Mouse (Mus musculus) hematopoietic multipotent progenitor cell, adult 10-12 weeks (in vitro differentiated cells): Measurements from ENCODE around the gene Arhgap4. TPM values are rescaled to one million over a fixed set of nuclear protein-coding genes. Genes with fewer than 3 reads are reported as not detected.

Source experiments
- polyA plus RNA-seq: library from polyadenylated mRNA; stranded (reverse); fragments of >175 nt; gene quantifications from 2 replicates; pipeline ENCODE4 v1.2.3, GENCODE M21; 2012; ENCODE audit warnings: low replicate concordance

Gene Arhgap4
- polyA plus RNA-seq, result 152 and 195 TPM in 2 replicates

DNA sequence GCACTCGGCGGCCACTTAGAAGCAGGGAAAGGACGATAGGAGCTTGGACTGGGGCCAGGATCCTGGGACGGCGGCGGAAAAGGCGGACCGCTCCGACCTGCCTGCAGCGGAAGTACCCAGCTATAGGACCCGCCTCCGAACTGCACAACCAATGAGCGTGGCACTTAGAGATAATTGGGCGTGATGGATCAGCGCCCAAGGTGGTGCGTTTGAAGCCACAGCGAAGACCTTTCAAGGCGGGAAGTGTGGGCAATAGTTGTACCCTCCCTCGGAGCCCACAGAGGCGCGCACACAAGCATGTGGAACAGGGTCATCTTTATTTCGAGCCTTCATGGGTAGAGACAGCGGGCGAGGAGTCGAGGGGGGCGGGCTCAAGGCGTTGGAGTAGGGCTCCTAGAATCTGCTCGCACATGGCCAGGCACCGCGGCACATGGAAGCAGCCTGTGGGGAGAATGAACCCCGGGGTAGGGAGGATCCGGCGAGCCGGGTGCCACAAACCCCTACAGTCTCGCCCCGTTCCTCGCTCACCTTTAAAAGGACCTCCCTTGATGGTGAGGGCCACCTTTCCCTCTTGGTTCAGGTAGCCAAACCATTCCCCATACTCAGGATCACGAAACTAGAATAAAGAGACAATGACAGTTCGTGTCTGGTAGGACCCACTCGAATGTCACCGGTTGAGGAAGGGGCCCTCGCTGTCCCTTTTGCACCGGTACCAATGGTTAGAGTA lies at the start of gene Arhgap4, which contains the start of gene Naa10:
Arhgap4 (minus strand) TSS at position 48 of the 727 bp plus-strand sequence.
Naa10 (minus strand) TSS at position 122 of the 727 bp plus-strand sequence.

DNA sequence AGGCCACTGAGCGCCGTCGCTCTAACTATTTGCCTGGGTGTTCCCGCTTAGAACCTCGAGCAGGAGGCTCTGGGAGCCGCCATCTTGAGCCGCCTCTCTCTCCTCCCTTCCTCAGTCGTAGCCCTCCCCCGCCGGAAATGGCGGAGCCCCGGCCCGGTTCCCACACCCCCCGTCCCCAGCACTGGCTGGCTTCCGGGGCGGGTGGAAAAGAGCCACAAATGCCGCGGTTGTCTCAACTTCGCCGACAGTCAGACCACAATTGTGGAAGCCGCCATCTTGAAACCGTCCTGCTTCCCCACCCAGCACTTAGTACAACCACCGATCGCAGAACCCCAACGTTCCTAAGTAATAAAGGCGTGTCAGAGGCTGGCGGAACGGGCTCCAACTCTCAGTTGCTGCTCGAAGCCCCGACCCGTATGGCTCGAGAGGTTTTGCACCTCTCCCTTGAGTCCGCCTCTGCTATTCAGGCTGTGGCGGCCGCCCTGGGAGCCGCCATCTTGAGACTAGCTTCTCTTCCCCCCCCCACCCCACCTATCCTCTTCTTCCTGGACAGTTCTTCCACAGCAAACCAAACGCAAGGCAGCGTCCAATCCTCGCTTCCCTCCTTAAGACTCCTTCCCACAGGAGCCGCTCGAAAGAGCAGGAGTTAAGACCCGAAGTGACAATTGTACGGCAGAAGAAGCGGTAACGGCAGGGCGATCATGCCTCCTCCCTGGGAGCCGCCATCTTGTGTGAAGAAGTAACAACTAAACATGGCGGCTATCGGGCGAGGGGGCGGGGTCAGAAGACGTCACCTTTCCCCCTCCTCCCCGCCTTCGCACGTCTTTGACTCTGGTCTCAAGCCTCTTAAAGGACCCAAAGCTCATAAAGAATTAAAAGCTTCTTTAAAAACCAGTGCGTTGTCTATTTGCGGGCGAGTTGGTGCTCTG lies 44.8 kb upstream of the Arhgap4 start, which contains the start of gene Hcfc1:
Hcfc1 (minus strand) TSS at position 110 of the 929 bp plus-strand sequence.

DNA sequence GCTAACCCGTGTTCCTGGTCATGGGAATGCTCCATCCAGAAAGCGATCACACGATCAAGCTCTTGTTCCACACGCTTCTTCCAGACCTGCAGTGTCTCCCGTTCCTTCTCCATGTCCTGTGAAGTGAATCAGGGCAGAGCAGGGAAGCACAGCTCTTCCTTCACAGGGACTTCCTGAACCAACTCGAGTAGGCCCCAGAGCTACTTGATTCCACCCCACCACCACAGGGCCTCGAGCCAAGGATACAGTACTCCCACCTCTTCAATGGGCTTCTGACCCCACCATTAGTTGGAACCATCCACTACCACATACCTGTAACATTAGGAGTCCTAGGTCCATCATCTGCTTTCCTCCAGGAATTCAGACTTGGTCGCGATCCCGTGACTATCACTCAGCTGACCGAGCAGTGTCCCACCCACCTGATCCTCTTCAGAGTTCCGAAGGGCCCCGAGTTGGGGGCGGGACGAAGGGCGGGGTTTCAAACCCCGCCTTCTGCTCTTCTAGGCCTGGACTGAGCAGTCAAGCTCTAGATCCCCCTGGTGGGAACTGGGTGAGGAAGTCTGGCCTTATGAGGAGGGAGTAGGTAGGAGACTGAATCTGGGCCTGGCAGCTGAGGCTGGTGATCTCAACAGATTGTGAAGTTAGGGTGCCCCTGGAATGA lies 8.9 kb upstream of the Arhgap4 start, which contains the start of gene Renbp:
Renbp (minus strand) TSS at position 449 of the 661 bp plus-strand sequence.

DNA sequence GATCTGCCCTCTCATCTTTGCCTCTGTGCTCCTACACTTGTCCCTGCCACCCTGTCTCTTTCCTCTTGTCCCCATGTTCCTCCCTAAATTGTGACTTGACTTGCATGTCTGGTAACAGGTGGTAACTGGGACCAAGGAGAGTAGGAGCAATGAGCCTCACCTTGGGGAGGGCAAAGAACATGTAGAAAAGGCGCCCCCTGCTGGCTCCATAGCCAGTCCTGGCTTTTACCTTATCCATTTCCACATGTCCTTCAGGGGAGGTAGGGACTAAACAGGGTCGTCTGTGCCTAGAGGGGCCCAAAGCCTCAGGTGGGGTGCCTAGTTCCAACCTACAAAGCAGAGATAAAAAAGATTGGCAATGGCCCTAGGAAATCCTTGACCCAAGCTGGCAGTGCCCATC lies 26.0 kb downstream of the Arhgap4 start, which contains the start of gene L1cam:
L1cam (minus strand) TSS at position 387 of the 400 bp plus-strand sequence.

DNA sequence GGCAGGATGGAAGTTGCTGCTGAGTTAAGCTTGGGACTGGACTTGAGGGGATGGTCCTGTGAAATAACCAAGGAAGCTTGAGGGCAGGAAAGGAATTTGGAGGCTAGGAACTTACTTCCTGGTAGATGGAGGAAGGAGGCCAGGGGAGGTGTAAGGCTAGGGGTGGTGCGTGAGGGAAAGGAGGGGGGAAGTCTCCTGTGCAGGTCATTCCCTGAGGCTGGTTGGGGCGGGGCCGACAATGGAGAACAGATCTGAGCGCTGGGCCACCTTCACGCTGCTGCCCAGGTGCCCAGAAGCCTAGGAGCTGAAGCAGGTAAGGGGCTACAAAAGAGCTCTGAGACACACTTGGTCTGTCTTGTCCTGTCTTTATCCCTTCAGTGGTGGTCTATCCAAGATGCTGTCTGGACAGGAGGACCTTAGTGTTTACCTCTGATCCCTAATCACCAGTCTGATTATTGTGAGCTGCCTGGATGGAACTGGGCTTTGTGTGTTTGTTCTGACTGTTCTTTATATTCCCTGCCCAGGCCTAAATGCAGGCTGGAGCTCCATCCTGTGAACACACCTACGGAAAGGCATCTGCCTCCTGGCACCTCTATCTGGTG lies 30.0 kb downstream of the Arhgap4 start, which contains the start of gene Avpr2:
Avpr2 (plus strand) TSS at position 552 of the 602 bp plus-strand sequence.

Other genes starting within 250 kb of the Arhgap4 start
- gene Slc6a8, start 248.7 kb downstream of the Arhgap4 start, polyA plus RNA-seq, result 0.40 and 0.71 TPM in 2 replicates
- gene Bcap31, start 205.7 kb downstream of the Arhgap4 start, polyA plus RNA-seq, result 12.8 and 19.7 TPM in 2 replicates
- gene Abcd1, start 205.3 kb downstream of the Arhgap4 start, polyA plus RNA-seq, result 78.1 and 81.6 TPM in 2 replicates
- gene Plxnb3, start 164.8 kb downstream of the Arhgap4 start, polyA plus RNA-seq, result 0.70 and 1.0 TPM in 2 replicates
- 27.3 and 83.3 TPM in 2 replicates for gene Srpk3, start 147.5 kb downstream of the Arhgap4 start, polyA plus RNA-seq
- gene Idh3g, start 135.0 kb downstream of the Arhgap4 start, polyA plus RNA-seq, result 32.4 and 36.2 TPM in 2 replicates
- gene Ssr4, start 134.8 kb downstream of the Arhgap4 start, polyA plus RNA-seq, result 27.6 and 38.0 TPM in 2 replicates
- 3.1 and 12.5 TPM in 2 replicates for gene Pdzd4, start 96.9 kb downstream of the Arhgap4 start, polyA plus RNA-seq
- gene Avpr2, start 29.8 kb downstream of the Arhgap4 start, polyA plus RNA-seq, result 0.18 TPM in 1 of 2 replicates, not detected in the other
- gene L1cam, start 25.8 kb downstream of the Arhgap4 start, polyA plus RNA-seq, result 11.5 and 12.7 TPM in 2 replicates
- gene Naa10, start 74 bp upstream of the Arhgap4 start, polyA plus RNA-seq, result 25.9 and 90.4 TPM in 2 replicates
- 6.6 and 57.7 TPM in 2 replicates for gene Renbp, start 9.0 kb upstream of the Arhgap4 start, polyA plus RNA-seq
- gene Hcfc1, start 44.5 kb upstream of the Arhgap4 start, polyA plus RNA-seq, result 126 and 142 TPM in 2 replicates
- gene Irak1, start 102.0 kb upstream of the Arhgap4 start, polyA plus RNA-seq, result 398 and 639 TPM in 2 replicates
- not detected in 2 replicates for gene Opn1mw, start 205.6 kb upstream of the Arhgap4 start, polyA plus RNA-seq
- gene Mecp2, start 213.5 kb upstream of the Arhgap4 start, polyA plus RNA-seq, result 49.9 and 81.9 TPM in 2 replicates
- not detected in 2 replicates for gene Tex28, start 246.0 kb upstream of the Arhgap4 start, polyA plus RNA-seq